Mouse (Mus musculus): ENCODE results near the gene Oard1. TPM values are rescaled to one million over a fixed set of nuclear protein-coding genes. Genes with fewer than 3 reads are reported as not detected.
A peak's percentile ranks its signal among the peaks of the same experiment; 100 is the strongest.

Oard1 gene
- polyA plus RNA-seq, 1 experiment from 2014 or later, result 75.0 TPM

DNA sequence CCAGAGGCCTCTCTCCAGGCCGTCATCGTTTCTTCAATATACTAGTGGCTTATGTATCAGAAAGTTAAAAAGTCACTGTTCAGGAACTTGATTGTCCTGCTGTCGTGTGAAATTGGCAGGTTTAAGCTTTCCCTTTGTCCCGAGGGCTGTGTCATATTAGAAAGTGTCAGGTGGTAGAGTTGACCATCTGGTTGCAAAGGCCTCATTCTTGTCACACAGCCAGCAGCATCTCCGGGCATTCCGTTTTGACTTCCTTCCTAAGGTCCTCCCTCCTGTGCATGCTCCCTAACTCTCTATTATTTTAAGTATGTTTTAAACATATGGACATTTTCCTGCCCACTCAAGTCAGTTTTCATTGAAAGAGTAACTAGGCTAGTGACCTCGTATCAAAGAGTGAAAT, 6.2 kb downstream of the Oard1 start:
- no peak overlapping the region for H3K4me3 ChIP-seq (ENCODE audit: low read depth, low read length)
- no peaks in the 10 kb centered on the region; the same call in 1 of the 2 replicates for H3K4me1 ChIP-seq (replicated peaks; ENCODE audit: control insufficient read depth, insufficient read depth, low read length)
- 88% methylated on average over 7 of the region's 7 CpGs for WGBS
- DNase-seq (ENCODE audit: low spot score) (no peak), ATAC-seq (ENCODE audit: low FRiP score) (no peak)
- no peak overlapping the region for H3K27ac ChIP-seq (ENCODE audit: low read depth, low read length)
- H3K36me3 ChIP-seq (ENCODE audit: control insufficient read depth, insufficient read depth, low read length), result no peaks in the 10 kb centered on the region
- H3K9me3 ChIP-seq (ENCODE audit: control insufficient read depth, low read length), result no peaks in the 10 kb centered on the region
- no peak overlapping the region for H3K9ac ChIP-seq (ENCODE audit: low read depth, low read length)
- H3K4me2 ChIP-seq (replicated peaks; ENCODE audit: low read depth, low read length), result no peak overlapping the region
- H3K27me3 ChIP-seq (ENCODE audit: control insufficient read depth, insufficient read depth, low read length), result no peaks in the 10 kb centered on the region

DNA sequence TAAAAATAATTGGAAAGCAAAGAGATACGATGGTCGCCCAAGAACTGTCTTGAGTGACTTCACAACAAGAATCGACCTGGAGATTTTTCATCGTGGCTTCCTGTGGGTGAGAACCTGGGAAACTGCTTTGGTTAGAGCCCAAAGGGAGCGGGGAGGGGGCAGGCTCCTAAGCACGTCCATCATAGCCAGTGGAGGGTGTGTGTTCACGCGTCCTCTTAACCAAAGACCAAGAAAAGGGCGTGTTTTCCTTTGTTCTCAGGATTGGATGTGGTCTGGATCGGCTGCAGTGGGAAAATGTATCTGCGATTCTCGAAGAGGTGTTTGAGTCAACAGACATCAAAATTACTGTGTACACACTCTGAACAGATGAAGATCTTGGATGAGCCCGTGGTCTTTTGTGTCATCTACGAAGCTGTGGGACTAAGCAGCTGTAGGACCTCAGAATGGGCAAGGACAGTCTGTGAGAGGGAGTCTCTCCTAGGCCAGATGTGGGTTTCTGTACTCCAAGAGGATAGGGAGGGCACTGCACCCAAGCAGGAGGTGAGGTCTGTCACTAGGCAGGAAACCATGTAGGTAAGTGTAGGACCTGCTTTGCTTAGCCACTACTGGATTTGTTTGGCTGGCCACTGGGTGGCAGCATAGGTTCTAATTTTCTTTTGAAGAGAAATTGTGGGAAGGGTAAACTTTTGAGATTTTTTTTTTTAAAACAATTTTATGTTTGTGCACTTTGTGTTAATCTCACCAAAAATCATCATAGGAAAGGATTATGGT, 6.8 kb downstream of the Oard1 start:
- ATAC-seq (ENCODE audit: low FRiP score), result peak; percentile 63; the same call in 1 of the 2 replicates
- Histone ChIP-seq H3K9me3 (ENCODE audit: control insufficient read depth, low read length) (no peaks in the 10 kb centered on the region), H3K36me3 (ENCODE audit: control insufficient read depth, insufficient read depth, low read length) (no peaks in the 10 kb centered on the region), H3K4me3 (ENCODE audit: low read depth, low read length) (no peak overlapping the region), H3K4me2 (replicated peaks; ENCODE audit: low read depth, low read length) (no peak overlapping the region), H3K9ac (ENCODE audit: low read depth, low read length) (no peak overlapping the region), H3K27ac (ENCODE audit: low read depth, low read length) (no peak overlapping the region), H3K4me1 (replicated peaks; ENCODE audit: control insufficient read depth, insufficient read depth, low read length) (no peaks in the 10 kb centered on the region), H3K27me3 (ENCODE audit: control insufficient read depth, insufficient read depth, low read length) (no peaks in the 10 kb centered on the region)
- WGBS, result 90% methylated on average over 14 of the region's 14 CpGs
- DNase-seq (ENCODE audit: low spot score), result peak; percentile 65

DNA sequence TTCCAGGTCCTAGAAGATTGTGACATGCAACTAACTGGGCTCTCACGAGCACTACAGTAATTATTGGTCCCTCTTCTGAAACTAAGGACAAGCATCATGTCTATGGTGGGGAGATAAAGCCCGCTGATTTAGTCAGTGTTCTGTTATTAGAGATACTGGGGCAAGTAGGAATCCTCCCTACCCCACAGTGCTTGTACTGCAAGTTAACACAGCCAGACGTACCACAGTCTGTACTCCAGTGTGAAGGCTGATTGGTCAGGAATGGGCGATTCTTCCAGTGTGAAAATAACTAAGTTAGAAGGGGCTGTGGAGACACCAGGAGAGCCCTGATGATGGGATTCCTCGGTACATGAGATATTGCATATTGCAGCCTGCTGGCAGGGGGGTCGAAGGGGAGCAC, 7.7 kb downstream of the Oard1 start:
- Histone ChIP-seq H3K9ac (ENCODE audit: low read depth, low read length) (no peak overlapping the region), H3K9me3 (ENCODE audit: control insufficient read depth, low read length) (no peaks in the 10 kb centered on the region), H3K36me3 (ENCODE audit: control insufficient read depth, insufficient read depth, low read length) (no peaks in the 10 kb centered on the region), H3K4me2 (replicated peaks; ENCODE audit: low read depth, low read length) (no peak overlapping the region), H3K4me1 (replicated peaks; ENCODE audit: control insufficient read depth, insufficient read depth, low read length) (no peaks in the 10 kb centered on the region), H3K27me3 (ENCODE audit: control insufficient read depth, insufficient read depth, low read length) (no peaks in the 10 kb centered on the region), H3K27ac (ENCODE audit: low read depth, low read length) (no peak overlapping the region), H3K4me3 (ENCODE audit: low read depth, low read length) (no peak overlapping the region)
- WGBS, result 91% methylated on average over 6 of the region's 6 CpGs
- DNase-seq (ENCODE audit: low spot score) (no peak), ATAC-seq (ENCODE audit: low FRiP score) (no peak)

DNA sequence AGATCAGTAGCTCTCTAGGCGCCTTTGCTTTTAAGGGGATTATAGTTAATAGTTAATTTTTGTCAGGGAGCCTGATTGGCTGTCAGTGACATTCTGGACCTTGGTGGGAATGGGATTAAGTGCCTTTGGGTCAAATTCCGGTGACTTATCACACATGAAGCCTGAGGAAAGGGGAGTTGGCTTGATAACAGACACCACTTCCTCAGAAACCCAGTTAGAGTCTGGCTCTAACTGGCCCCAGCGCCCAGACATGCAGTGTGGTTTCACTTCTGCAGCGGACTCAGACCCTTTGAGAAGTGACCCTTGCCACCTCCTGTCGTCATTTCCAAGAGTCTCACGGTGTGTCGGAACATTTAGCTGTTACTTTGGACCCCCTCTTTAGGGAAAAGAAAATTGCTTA, 8.4 kb downstream of the Oard1 start:
- H3K4me3 ChIP-seq (ENCODE audit: low read depth, low read length), result no peak overlapping the region
- no peaks in the 10 kb centered on the region for H3K4me1 ChIP-seq (replicated peaks; ENCODE audit: control insufficient read depth, insufficient read depth, low read length)
- no peak overlapping the region for H3K4me2 ChIP-seq (replicated peaks; ENCODE audit: low read depth, low read length)
- DNase-seq (ENCODE audit: low spot score) (no peak), ATAC-seq (ENCODE audit: low FRiP score) (no peak)
- H3K27ac ChIP-seq (ENCODE audit: low read depth, low read length), result no peak overlapping the region
- no peaks in the 10 kb centered on the region for H3K9me3 ChIP-seq (ENCODE audit: control insufficient read depth, low read length)
- no peaks in the 10 kb centered on the region for H3K27me3 ChIP-seq (ENCODE audit: control insufficient read depth, insufficient read depth, low read length)
- H3K9ac ChIP-seq (ENCODE audit: low read depth, low read length), result no peak overlapping the region
- 83% methylated on average over 7 of the region's 7 CpGs for WGBS
- no peaks in the 10 kb centered on the region for H3K36me3 ChIP-seq (ENCODE audit: control insufficient read depth, insufficient read depth, low read length)

DNA sequence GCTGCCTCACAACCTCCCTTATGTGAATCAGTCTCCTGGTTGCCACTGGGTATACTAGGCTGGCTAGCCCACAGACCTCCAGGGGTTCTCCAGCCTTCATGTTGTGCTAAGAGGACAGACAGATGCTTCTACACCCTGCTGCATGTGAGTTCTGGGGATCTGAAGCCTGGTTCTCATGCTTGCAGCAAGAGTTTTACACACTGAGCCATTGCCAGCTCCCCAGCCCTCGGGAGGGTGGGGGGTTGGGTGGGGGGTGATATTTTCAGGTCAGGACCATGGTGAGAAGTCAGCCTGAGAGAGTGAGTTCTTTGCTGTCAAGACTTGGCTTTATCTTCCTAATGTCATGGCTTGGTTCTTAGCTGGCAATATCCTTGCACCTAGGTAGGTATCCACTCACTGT, 9.0 kb downstream of the Oard1 start:
- Histone ChIP-seq H3K27me3 (ENCODE audit: control insufficient read depth, insufficient read depth, low read length) (no peaks in the 10 kb centered on the region), H3K9ac (ENCODE audit: low read depth, low read length) (no peak overlapping the region), H3K9me3 (ENCODE audit: control insufficient read depth, low read length) (no peaks in the 10 kb centered on the region), H3K36me3 (ENCODE audit: control insufficient read depth, insufficient read depth, low read length) (no peaks in the 10 kb centered on the region), H3K4me1 (replicated peaks; ENCODE audit: control insufficient read depth, insufficient read depth, low read length) (no peaks in the 10 kb centered on the region), H3K4me2 (replicated peaks; ENCODE audit: low read depth, low read length) (no peak overlapping the region), H3K27ac (ENCODE audit: low read depth, low read length) (no peak overlapping the region), H3K4me3 (ENCODE audit: low read depth, low read length) (no peak overlapping the region)
- 80% methylated on average over 1 of the region's 1 CpGs for WGBS
- DNase-seq (ENCODE audit: low spot score) (no peak), ATAC-seq (ENCODE audit: low FRiP score) (no peak)

DNA sequence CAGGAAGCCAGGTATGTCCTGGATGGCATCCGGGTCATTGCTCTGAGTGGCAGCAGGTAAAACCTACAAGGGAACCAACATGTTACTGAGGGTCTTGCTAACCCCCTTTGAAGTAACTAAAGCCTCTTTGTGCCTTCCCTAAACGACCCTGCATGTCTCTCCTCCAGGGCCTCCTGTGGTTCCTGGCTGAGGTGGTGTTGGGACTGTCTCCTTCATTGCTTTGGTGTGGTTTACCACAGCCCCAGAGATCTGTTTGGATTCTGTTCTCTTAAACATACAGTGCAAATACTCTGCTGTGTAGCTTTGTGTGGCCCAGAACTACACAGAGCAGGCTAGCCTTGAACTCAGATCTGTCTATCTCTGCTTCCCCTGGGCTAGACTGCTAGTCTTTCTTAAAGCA, 9.8 kb downstream of the Oard1 start:
- no peaks in the 10 kb centered on the region for H3K4me1 ChIP-seq (replicated peaks; ENCODE audit: control insufficient read depth, insufficient read depth, low read length)
- no peaks in the 10 kb centered on the region for H3K27me3 ChIP-seq (ENCODE audit: control insufficient read depth, insufficient read depth, low read length)
- H3K36me3 ChIP-seq (ENCODE audit: control insufficient read depth, insufficient read depth, low read length), result no peaks in the 10 kb centered on the region
- H3K9ac ChIP-seq (ENCODE audit: low read depth, low read length), result no peak overlapping the region
- no peak overlapping the region for H3K4me2 ChIP-seq (replicated peaks; ENCODE audit: low read depth, low read length)
- H3K27ac ChIP-seq (ENCODE audit: low read depth, low read length), result no peak overlapping the region
- ATAC-seq (ENCODE audit: low FRiP score) (no peak), DNase-seq (ENCODE audit: low spot score) (no peak)
- 74% methylated on average over 2 of the region's 2 CpGs for WGBS
- no peaks in the 10 kb centered on the region for H3K9me3 ChIP-seq (ENCODE audit: control insufficient read depth, low read length)
- no peak overlapping the region for H3K4me3 ChIP-seq (ENCODE audit: low read depth, low read length)

DNA sequence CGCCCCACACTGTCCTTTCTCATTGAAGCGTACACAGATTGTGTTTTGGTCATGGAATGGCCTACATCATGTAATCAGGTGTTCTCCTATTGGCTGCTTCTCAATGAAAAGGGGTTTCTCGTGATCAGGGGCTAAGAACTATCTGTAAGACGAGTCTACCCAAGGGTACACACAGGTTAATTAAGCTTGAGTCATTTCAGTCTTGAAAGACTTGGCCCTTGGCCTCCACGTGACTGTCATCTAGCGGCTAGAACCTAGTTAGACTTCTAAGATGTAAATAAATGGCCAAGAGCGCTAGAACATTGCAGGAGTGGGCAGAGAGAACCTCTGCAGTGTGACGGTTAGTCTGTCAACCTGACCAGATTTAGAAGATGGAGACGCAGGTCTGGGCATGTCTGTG, 14.4 kb downstream of the Oard1 start:
- Histone ChIP-seq H3K4me3 (ENCODE audit: low read depth, low read length) (no peak overlapping the region), H3K4me2 (replicated peaks; ENCODE audit: low read depth, low read length) (no peak overlapping the region), H3K36me3 (ENCODE audit: control insufficient read depth, insufficient read depth, low read length) (no peaks in the 10 kb centered on the region), H3K27me3 (ENCODE audit: control insufficient read depth, insufficient read depth, low read length) (no peaks in the 10 kb centered on the region), H3K9me3 (ENCODE audit: control insufficient read depth, low read length) (no peaks in the 10 kb centered on the region), H3K27ac (ENCODE audit: low read depth, low read length) (no peak overlapping the region), H3K4me1 (replicated peaks; ENCODE audit: control insufficient read depth, insufficient read depth, low read length) (no peaks in the 10 kb centered on the region), H3K9ac (ENCODE audit: low read depth, low read length) (no peak overlapping the region)
- DNase-seq (ENCODE audit: low spot score) (no peak), ATAC-seq (ENCODE audit: low FRiP score) (no peak)
- 88% methylated on average over 9 of the region's 9 CpGs for WGBS

DNA sequence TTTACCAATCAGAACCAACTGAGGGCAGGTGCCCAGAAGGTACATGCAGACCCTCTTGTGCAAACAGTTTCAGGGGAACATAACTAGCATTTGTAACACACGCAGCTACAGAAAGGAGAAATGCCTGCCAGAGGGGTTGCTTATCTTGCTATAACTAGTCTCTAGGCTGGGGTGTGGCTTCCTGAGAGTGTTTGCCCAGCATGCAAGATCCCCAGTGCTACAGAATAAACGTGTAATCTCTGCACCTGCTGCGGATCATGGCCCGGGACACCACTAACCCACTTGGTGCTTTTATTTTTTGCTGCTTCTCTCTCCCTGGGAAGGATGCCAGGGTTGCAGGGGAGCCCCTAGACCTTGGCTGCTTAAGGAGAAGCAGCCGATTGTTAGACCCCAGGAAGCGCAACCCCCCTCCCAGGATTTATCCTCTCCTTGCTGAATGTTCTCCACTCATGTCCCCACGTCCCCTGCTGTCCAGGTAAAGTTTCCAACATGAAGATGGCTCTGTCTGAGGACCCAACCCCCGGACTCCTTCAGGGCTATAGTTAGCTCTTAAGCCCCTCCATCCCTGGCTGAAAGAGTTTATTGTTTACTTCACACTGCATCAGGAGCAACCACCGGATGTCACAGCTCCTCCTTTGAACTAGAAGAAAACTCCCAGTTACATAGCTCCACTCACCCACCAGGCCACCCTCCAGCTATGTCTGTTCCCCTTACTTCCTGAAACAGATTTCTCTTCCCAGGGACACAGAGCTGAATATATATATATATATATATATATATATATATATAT, 16.2 kb downstream of the Oard1 start:
- no peak for ATAC-seq (ENCODE audit: low FRiP score)
- Histone ChIP-seq H3K27ac (ENCODE audit: low read depth, low read length) (no peak overlapping the region), H3K9me3 (ENCODE audit: control insufficient read depth, low read length) (no peaks in the 10 kb centered on the region), H3K4me1 (replicated peaks; ENCODE audit: control insufficient read depth, insufficient read depth, low read length) (no peaks in the 10 kb centered on the region), H3K36me3 (ENCODE audit: control insufficient read depth, insufficient read depth, low read length) (no peaks in the 10 kb centered on the region), H3K27me3 (ENCODE audit: control insufficient read depth, insufficient read depth, low read length) (no peaks in the 10 kb centered on the region), H3K4me3 (ENCODE audit: low read depth, low read length) (no peak overlapping the region), H3K4me2 (replicated peaks; ENCODE audit: low read depth, low read length) (no peak overlapping the region), H3K9ac (ENCODE audit: low read depth, low read length) (no peak overlapping the region)
- WGBS, result 64% methylated on average over 9 of the region's 9 CpGs
- DNase-seq (ENCODE audit: low spot score), result no peak

Measured in hindbrain, embryonic 11.5 days (tissue).